Mouse (Mus musculus) G1E (cell line): Measurements from ENCODE around the gene Majin. TPM values are rescaled to one million over a fixed set of nuclear protein-coding genes. Genes with fewer than 3 reads are reported as not detected.

Experiments used
- ATAC-seq: 2 replicates; pipeline ENCODE4 v1.8.0; 2016; ENCODE audit warnings: mild to moderate bottlenecking; ENCODE audit not compliant: insufficient number of reproducible peaks, poor library complexity, low FRiP score, severe bottlenecking; ENCODE audit errors: extremely low read depth
- DNase-seq: peaks from one replicate; pipeline ENCODE4 v3.0.0; 2012; ENCODE audit warnings: low spot score
- H3K27me3 ChIP-seq: 2 replicates; pipeline ENCODE4 v1.6.1; 2012; ENCODE audit warnings: mild to moderate bottlenecking, low read length, inconsistent platforms; ENCODE audit not compliant: insufficient read depth
- H3K36me3 ChIP-seq: replicated peaks from 2 replicates; pipeline ENCODE3; 2012; ENCODE audit warnings: mild to moderate bottlenecking, inconsistent platforms
- H3K4me1 ChIP-seq: 2 replicates; pipeline ENCODE4 v1.6.1; 2012; ENCODE audit warnings: low read depth, low read length, inconsistent platforms, mixed read lengths; ENCODE audit not compliant: insufficient read depth
- H3K4me3 ChIP-seq: 2 replicates; pipeline ENCODE4 v1.5.1; 2012; ENCODE audit warnings: low read depth, mild to moderate bottlenecking, inconsistent platforms, low read length, moderate library complexity, mixed read lengths
- H3K9me3 ChIP-seq: replicated peaks from 2 replicates; pipeline ENCODE4 v1.6.1; 2012; ENCODE audit warnings: inconsistent platforms
- CTCF ChIP-seq: IDR thresholded peaks from 2 replicates; pipeline ENCODE4 v1.5.1; 2012; ENCODE audit warnings: low read depth, low read length, inconsistent platforms, mixed read lengths
- GATA1 ChIP-seq: IDR thresholded peaks from 2 replicates; pipeline ENCODE4 v1.6.1; 2012; ENCODE audit warnings: borderline replicate concordance, low read length, inconsistent platforms, mixed read lengths
- GATA2 ChIP-seq: IDR thresholded peaks from 2 replicates; pipeline ENCODE4 v1.6.1; 2012; ENCODE audit warnings: low read depth, low read length, inconsistent platforms, borderline replicate concordance
- POLR2AphosphoS5 ChIP-seq: IDR thresholded peaks from 2 replicates; pipeline ENCODE4 v1.6.1; 2012; ENCODE audit warnings: low read depth, low read length, inconsistent platforms; ENCODE audit not compliant: insufficient replicate concordance
- TAL1 ChIP-seq: conservative IDR thresholded peaks from 2 replicates; pipeline ENCODE4 v1.6.1; 2012; ENCODE audit warnings: low read depth, low read length, inconsistent platforms, mixed read lengths
- polyA plus RNA-seq: library from polyadenylated mRNA; stranded (reverse); fragments of >175 nt; gene quantifications from 2 replicates; pipeline ENCODE4 v1.2.3, GENCODE M21; 2012
- total RNA-seq, 2 experiments: library from RNA; stranded (forward) in 1 of 2; stranded (reverse) in 1 of 2; fragments of 200-1000 nt in 1 of 2; fragments of >200 nt in 1 of 2; fragmentation: Nextera tagmentation in 1 of 2; gene quantifications; 2 replicates each; pipeline ENCODE4 v1.2.3; 2014 to 2017

Majin gene
- total and polyA plus RNA-seq, 3 experiments = 0.11 TPM; not detected in 2

- no peaks in the 10 kb centered on the region for H3K9me3 ChIP-seq
- ATAC-seq (no peak), DNase-seq (no peak)
- H3K36me3 ChIP-seq = peaks cover 46% of the 10 kb centered on the region
- TF ChIP-seq GATA2 (no peak), POLR2AphosphoS5 (no peak), CTCF (no peak), GATA1 (no peak), TAL1 (no peak)
- peaks cover 22% of the 10 kb centered on the region for H3K27me3 ChIP-seq
- no peaks in the 10 kb centered on the region; the same call in 1 of the 2 replicates for H3K4me1 ChIP-seq
- H3K4me3 ChIP-seq = no peak within 1 kb of the TSS
Measured at GRCm38 (mm10) chr19:6226135-6226534, 41.9 kb downstream of the Majin start, which contains the start of gene Gpha2. Gpha2 (plus strand) TSS chr19:6226380.

- Histone ChIP-seq H3K4me3 (no peak overlapping the region), H3K27me3 (peaks cover 19% of the 10 kb centered on the region), H3K4me1 (no peaks in the 10 kb centered on the region; the same call in 1 of the 2 replicates), H3K36me3 (peaks cover 52% of the 10 kb centered on the region), H3K9me3 (no peaks in the 10 kb centered on the region)
- TF ChIP-seq GATA2 (no peak), GATA1 (no peak), TAL1 (no peak), POLR2AphosphoS5 (no peak), CTCF (no peak)
- no peak for ATAC-seq
- DNase-seq = no peak
Measured at GRCm38 (mm10) chr19:6226763-6227162, 42.6 kb downstream of the Majin start.

DNA sequence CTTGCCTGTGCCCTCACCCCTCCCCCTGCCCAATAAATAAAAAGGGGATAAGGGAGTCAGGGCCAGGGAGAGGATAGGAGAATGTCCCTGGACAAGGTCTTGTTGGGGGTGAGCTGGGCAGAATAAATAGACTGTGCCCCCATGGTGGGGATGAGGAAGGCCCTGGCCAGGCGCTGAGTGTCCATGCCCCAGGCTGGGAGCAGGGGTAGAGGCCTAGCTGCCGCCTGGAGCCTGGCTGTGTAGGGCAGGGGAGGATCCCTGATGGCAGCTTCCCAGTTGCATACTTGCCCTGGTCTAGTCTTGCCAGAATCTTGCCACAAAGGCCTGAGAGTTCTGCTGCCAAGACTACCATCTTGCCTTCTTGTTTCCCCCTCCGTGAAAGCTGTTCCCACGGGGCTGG, 43.7 kb downstream of the Majin start:
- ATAC-seq (no peak), DNase-seq (no peak)
- Histone ChIP-seq H3K4me3 (no peak overlapping the region), H3K4me1 (no peaks in the 10 kb centered on the region; the same call in 1 of the 2 replicates), H3K36me3 (peaks cover 61% of the 10 kb centered on the region), H3K9me3 (no peaks in the 10 kb centered on the region), H3K27me3 (peaks cover 12% of the 10 kb centered on the region; the same call in 1 of the 2 replicates)
- TF ChIP-seq GATA2 (no peak), TAL1 (no peak), GATA1 (no peak), CTCF (no peak), POLR2AphosphoS5 (no peak)

GRCm38 (mm10) chr19:6230411-6230810, 46.2 kb downstream of the Majin start:
- ATAC-seq (no peak), DNase-seq (no peak)
- no peak for TF ChIP-seq CTCF
- no peak for TF ChIP-seq POLR2AphosphoS5
- TF ChIP-seq GATA2 = no peak
- no peak for TF ChIP-seq TAL1
- TF ChIP-seq GATA1 = no peak
- peaks cover 76% of the 10 kb centered on the region for H3K36me3 ChIP-seq
- no peak overlapping the region for H3K4me3 ChIP-seq
- H3K27me3 ChIP-seq = peaks cover 7% of the 10 kb centered on the region; the same call in 1 of the 2 replicates
- H3K9me3 ChIP-seq = no peaks in the 10 kb centered on the region
- H3K4me1 ChIP-seq = peaks cover 17% of the 10 kb centered on the region

DNA sequence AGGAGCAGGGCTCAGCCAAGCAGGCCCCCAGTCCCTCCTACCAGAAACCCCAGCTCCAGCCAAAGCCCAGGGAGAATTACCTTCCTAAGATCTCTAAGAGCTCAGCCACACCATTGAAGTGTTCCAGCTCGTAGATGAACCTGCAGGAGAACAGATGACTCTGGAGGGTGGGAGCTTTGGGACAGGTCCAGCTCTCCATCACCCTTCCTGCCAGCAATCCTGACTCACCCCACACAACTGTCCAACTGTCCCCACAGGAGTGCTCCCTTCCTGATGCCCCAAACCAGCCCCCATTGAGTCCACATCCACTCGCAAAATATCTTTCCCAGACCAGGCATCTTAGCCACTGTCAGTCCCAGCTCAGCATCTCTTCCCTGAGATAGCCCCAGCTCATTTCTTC, 46.8 kb downstream of the Majin start:
- TF ChIP-seq TAL1 (no peak), GATA2 (no peak), GATA1 (no peak), CTCF (no peak), POLR2AphosphoS5 (no peak)
- Histone ChIP-seq H3K27me3 (peaks cover 7% of the 10 kb centered on the region; the same call in 1 of the 2 replicates), H3K4me1 (peaks cover 21% of the 10 kb centered on the region), H3K36me3 (peaks cover 76% of the 10 kb centered on the region), H3K9me3 (no peaks in the 10 kb centered on the region), H3K4me3 (no peak overlapping the region)
- no peak for DNase-seq
- ATAC-seq = no peak

GRCm38 (mm10) chr19:6233647-6234046, 49.5 kb downstream of the Majin start:
- Histone ChIP-seq H3K9me3 (no peaks in the 10 kb centered on the region), H3K4me1 (peaks cover 33% of the 10 kb centered on the region), H3K27me3 (peaks cover 5% of the 10 kb centered on the region; the same call in 1 of the 2 replicates), H3K4me3 (no peak overlapping the region), H3K36me3 (peaks cover 55% of the 10 kb centered on the region)
- DNase-seq (no peak), ATAC-seq (no peak)
- no peak for TF ChIP-seq CTCF
- no peak for TF ChIP-seq GATA1
- no peak for TF ChIP-seq POLR2AphosphoS5
- TF ChIP-seq GATA2 = no peak
- no peak for TF ChIP-seq TAL1

DNA sequence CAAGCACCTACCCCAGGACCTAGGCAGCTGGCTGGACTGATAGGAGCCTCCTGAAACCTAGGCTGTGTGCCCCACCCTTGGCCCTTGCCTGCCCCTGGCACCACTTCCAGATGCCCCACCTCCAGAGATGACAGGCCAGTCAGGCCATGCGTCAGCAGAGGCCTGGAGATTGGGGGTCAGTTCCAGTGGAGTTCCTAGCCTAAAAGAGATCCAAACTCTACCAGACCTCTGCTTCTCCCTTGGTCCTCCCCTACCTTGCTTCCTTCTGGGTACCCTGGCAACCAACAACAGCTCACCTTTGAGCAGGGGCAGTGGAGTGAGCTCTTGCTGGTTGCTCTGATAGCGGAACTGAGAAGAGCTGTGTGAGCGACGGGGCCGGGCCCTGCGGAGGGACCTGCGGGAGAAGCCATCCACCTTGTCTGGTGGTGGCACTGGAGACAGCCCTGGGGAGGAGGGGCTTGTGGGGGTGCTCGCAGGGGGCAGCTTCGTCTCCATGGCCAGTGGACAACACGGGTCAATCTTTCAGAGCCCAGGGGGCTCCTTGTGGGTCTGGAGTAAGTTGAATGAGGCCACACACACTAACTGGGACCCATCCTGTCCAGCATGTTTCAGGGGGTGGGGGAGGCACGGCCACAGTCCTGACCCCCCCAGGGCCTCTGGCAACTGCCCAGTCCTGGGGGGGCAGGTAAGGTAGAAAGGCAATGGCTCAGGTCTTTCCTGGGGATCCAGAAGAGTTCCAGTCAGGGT, 50.3 kb downstream of the Majin start:
- TF ChIP-seq TAL1 = no peak
- no peak for TF ChIP-seq CTCF
- no peak for TF ChIP-seq GATA1
- TF ChIP-seq GATA2 = no peak
- TF ChIP-seq POLR2AphosphoS5 = no peak
- peaks cover 34% of the 10 kb centered on the region for H3K4me1 ChIP-seq
- ATAC-seq = no peak
- peaks cover 5% of the 10 kb centered on the region; the same call in 1 of the 2 replicates for H3K27me3 ChIP-seq
- H3K4me3 ChIP-seq = peak overlapping the region; percentile 11; the same call in 1 of the 2 replicates
- DNase-seq = no peak
- H3K36me3 ChIP-seq = peaks cover 46% of the 10 kb centered on the region
- no peaks in the 10 kb centered on the region for H3K9me3 ChIP-seq
